Mouse (Mus musculus) heart, embryonic 14.5 days (tissue): Measurements from ENCODE around the gene Stxbp6. TPM values are rescaled to one million over a fixed set of nuclear protein-coding genes. Genes with fewer than 3 reads are reported as not detected.
"Not testable (repeated sequence)": the region's sequence is repeated elsewhere in the genome, so short reads cannot be mapped to it uniquely, and the experiment has no call there.

ENCODE experiments used
- ATAC-seq: fragments of 200-750 bp; cut with Nextera tagmentation; 2 replicates; pipeline ENCODE4 v1.8.0; 2017; ENCODE audit warnings: low read depth, moderate TSS enrichment; ENCODE audit not compliant: insufficient number of reproducible peaks, insufficient read depth, low FRiP score
- H3K27ac ChIP-seq, 2 experiments: fragments of 200-500 bp in 1 of 2; fragments of 300-500 bp in 1 of 2; sonication (generic) in 1 of 2; replicated peaks in 1 of 2; 2 replicates each; pipeline ENCODE4 v1.5.1; 2012 to 2014; ENCODE audit warnings: low read depth in 2 of 2, low read length in 2 of 2, control low read depth in 1 of 2, mild to moderate bottlenecking in 1 of 2, mixed read lengths in 1 of 2; ENCODE audit not compliant: control insufficient read depth in 1 of 2, insufficient read depth in 1 of 2
- H3K27me3 ChIP-seq: fragments of 300-500 bp; sonication (generic); 2 replicates; pipeline ENCODE4 v1.6.1; 2014; ENCODE audit warnings: mild to moderate bottlenecking, low read length, control low read depth; ENCODE audit not compliant: control insufficient read depth, insufficient read depth
- H3K36me3 ChIP-seq: fragments of 300-500 bp; sonication (generic); 2 replicates; pipeline ENCODE4 v1.6.1; 2014; ENCODE audit warnings: mild to moderate bottlenecking, control low read depth, low read length, mixed read lengths; ENCODE audit not compliant: control insufficient read depth, insufficient read depth
- H3K4me1 ChIP-seq, 2 experiments: fragments of 200-500 bp in 1 of 2; fragments of 300-500 bp in 1 of 2; sonication (generic) in 1 of 2; 2 replicates each; pipeline ENCODE4 v1.6.1; 2012 to 2014; ENCODE audit warnings: low read length in 2 of 2, control low read depth in 1 of 2, mixed read lengths in 1 of 2; ENCODE audit not compliant: control insufficient read depth in 2 of 2, insufficient read depth in 2 of 2
- H3K4me2 ChIP-seq: fragments of 300-500 bp; sonication (generic); 2 replicates; pipeline ENCODE4 v1.6.1; 2014; ENCODE audit warnings: mild to moderate bottlenecking, low read length
- H3K4me3 ChIP-seq, 2 experiments: fragments of 200-500 bp in 1 of 2; fragments of 300-500 bp in 1 of 2; sonication (generic) in 1 of 2; 2 replicates each; pipeline ENCODE4 v1.5.1; 2012 to 2014; ENCODE audit warnings: low read length in 2 of 2, mild to moderate bottlenecking in 2 of 2, control low read depth in 1 of 2, low read depth in 1 of 2, moderate library complexity in 1 of 2; ENCODE audit not compliant: control insufficient read depth in 1 of 2, insufficient read depth in 1 of 2
- H3K9ac ChIP-seq: fragments of 300-500 bp; sonication (generic); 2 replicates; pipeline ENCODE4 v1.6.1; 2014; ENCODE audit warnings: mild to moderate bottlenecking, low read length
- H3K9me3 ChIP-seq: fragments of 300-500 bp; sonication (generic); 2 replicates; pipeline ENCODE4 v1.6.1; 2016; ENCODE audit warnings: low read length, control low read depth; ENCODE audit not compliant: control insufficient read depth
- WGBS: fragments of 180-500 bp; shearing (Covaris S2); extraction: QIAGEN DNeasy Blood & Tissue Kit; methylation state at CpG from one replicate; pipeline ENCODE4 v1.1.7; 2014; 5-methylcytosine and 5-hydroxymethylcytosine counted together
- polyA plus RNA-seq: library from polyadenylated mRNA; unstranded; fragments of >200 nt; fragmentation: Nextera tagmentation; extraction: Ambion mirVana; gene quantifications from 2 replicates; pipeline ENCODE4 v1.2.1, GENCODE M21; 2014

The Stxbp6 gene
- 15.5 and 17.9 TPM in 2 replicates for polyA plus RNA-seq

DNA sequence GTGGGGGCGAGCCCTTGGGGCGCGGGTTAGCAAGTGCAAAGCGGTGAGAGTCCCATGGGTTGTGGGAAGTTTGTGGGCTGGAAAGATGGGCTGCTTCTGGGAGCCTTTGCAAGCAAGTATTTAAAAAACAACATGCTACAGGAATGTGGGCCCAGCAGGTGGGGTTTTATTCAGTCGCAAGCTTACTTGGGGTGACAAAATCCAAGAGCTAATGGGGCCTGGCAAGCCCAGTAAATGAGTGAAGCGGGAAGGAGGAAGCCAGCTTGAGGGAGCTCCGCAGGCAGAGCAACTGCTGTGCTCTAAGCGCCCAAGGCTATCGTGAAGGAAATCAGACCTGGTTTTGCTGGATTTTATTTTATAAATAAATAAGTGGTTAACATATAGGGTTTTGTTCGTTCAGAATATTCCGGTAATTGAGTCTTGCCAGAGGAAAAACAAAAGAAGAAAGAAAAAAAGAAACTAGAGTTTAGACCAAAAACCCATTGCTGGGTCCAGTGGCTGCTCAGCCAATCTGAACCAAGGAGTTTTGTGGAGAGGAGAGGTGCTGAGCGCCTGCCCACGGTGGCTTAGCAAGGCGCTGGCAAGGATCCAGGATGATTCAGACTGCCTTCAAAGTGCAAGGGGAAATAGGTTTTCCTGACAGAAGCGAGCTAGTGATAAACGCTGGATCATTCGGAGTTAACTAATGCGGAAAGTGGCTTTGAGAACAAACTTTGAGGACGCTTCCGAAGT lies at the start of gene Stxbp6:
Gene Stxbp6, minus strand, starts transcription at position 99 of the 732 bp plus-strand sequence.
- no peak; the same call in 1 of the 2 replicates for ATAC-seq
- WGBS = under 1% methylated on average over 20 of the region's 20 CpGs
- Histone ChIP-seq H3K4me3 (peak within 1 kb of the TSS; percentile 64 to 88), H3K4me2 (peak within 1 kb of the TSS; percentile 86), H3K9ac (peak within 1 kb of the TSS; percentile 91), H3K36me3 (no peaks in the 10 kb centered on the region), H3K27ac (peak within 1 kb of the TSS; percentile 73 to 90), H3K4me1 (peaks cover 9 to 11% of the 10 kb centered on the region in 2 experiments), H3K27me3 (no peaks in the 10 kb centered on the region), H3K9me3 (no peaks in the 10 kb centered on the region)

DNA sequence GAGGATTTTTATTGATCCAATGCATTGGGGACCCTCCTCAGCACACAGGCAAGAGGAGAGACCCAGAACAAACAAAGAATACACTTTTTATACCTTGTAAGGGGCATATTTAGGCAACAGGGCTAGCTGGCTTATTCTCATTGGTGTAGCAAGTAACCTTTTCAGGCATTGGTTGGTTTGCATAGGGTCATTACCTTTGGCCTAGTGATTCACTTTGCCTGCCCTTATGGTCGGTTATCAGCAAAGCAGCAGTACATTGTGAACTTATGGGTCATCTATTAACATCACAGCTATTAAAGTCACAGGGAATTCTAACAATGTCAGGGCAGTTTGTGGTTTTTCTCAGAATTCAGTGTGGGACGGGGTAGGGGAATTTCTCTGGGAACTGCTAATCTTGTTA lies 28.4 kb upstream of the Stxbp6 start:
- not testable (repeated sequence) for H3K27me3 ChIP-seq, H3K9me3 ChIP-seq, H3K4me3 ChIP-seq, H3K36me3 ChIP-seq, ATAC-seq, H3K4me2 ChIP-seq, H3K27ac ChIP-seq, H3K4me1 ChIP-seq, H3K9ac ChIP-seq
- 57% methylated on average over 2 of the region's 2 CpGs for WGBS

DNA sequence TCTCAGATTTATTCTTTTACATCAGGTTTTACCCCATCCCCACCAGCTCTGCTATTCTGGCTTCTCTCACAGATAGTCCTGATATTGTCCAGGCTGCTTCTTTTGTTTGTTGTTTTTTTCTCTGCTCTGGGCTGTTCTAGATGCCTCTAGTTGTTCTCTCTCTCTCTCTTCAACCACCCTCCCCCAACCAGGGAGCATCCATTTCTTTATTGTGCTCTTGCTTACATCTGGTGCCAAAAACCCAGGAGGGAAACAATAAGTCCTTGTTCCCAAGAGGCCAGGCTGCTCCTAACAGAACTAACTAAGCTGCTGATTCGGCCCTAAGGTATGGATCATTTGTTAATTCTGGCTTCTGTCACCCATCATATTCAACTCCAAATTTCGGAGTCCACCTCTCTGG lies 19.2 kb upstream of the Stxbp6 start:
- Histone ChIP-seq H3K27ac (no peak overlapping the region), H3K4me2 (no peak overlapping the region), H3K36me3 (no peaks in the 10 kb centered on the region), H3K4me3 (no peak overlapping the region), H3K9ac (no peak overlapping the region), H3K9me3 (no peaks in the 10 kb centered on the region), H3K4me1 (no peaks in the 10 kb centered on the region), H3K27me3 (no peaks in the 10 kb centered on the region)
- ATAC-seq = no peak
- 57% methylated on average over 2 of the region's 2 CpGs for WGBS

DNA sequence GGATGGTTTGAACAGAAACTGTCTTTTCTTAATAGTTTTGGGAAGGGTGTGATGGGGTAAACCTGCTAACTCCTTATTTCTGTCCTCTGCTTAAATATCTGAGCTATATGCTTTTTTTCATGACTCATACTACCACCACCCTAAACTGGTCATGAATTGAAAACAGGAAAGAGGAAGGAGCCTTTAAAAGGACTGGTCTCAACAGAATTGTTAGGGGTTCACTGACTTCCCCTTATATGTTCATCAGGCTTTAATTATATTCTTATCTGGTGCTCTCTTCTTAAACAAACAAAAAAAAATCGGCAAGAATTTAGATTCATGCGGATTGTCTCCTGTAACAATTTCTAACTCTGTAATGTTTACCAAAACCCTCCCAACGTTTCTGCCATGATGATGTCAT lies 17.9 kb upstream of the Stxbp6 start:
- Histone ChIP-seq H3K36me3 (no peaks in the 10 kb centered on the region), H3K4me3 (no peak overlapping the region), H3K27ac (no peak overlapping the region), H3K27me3 (no peaks in the 10 kb centered on the region), H3K4me1 (no peaks in the 10 kb centered on the region), H3K9ac (no peak overlapping the region), H3K9me3 (no peaks in the 10 kb centered on the region), H3K4me2 (no peak overlapping the region)
- WGBS = 44% methylated on average over 3 of the region's 3 CpGs
- ATAC-seq = no peak

DNA sequence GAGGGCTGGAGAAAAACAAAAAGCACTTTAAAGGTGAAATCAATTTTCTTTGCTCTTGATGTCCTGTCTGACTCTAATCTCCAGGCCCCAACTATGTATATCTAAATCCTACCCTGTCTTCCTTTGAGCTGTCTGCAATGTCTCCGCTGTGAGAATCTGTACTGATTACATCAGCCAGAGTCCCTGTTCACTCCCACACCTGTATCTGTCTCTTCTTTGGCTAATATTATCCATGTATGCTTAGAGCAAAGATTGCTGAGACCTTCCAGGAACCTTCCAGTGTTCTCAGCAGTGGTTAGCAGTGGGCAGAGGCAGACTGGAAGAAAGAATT lies 8.6 kb upstream of the Stxbp6 start:
- Histone ChIP-seq H3K36me3 (no peaks in the 10 kb centered on the region), H3K4me1 (no peaks in the 10 kb centered on the region), H3K27ac (no peak overlapping the region), H3K27me3 (no peaks in the 10 kb centered on the region), H3K4me2 (no peak overlapping the region), H3K4me3 (no peak overlapping the region), H3K9me3 (no peaks in the 10 kb centered on the region), H3K9ac (no peak overlapping the region)
- WGBS = 42% methylated on average over 1 of the region's 1 CpGs
- no peak for ATAC-seq

DNA sequence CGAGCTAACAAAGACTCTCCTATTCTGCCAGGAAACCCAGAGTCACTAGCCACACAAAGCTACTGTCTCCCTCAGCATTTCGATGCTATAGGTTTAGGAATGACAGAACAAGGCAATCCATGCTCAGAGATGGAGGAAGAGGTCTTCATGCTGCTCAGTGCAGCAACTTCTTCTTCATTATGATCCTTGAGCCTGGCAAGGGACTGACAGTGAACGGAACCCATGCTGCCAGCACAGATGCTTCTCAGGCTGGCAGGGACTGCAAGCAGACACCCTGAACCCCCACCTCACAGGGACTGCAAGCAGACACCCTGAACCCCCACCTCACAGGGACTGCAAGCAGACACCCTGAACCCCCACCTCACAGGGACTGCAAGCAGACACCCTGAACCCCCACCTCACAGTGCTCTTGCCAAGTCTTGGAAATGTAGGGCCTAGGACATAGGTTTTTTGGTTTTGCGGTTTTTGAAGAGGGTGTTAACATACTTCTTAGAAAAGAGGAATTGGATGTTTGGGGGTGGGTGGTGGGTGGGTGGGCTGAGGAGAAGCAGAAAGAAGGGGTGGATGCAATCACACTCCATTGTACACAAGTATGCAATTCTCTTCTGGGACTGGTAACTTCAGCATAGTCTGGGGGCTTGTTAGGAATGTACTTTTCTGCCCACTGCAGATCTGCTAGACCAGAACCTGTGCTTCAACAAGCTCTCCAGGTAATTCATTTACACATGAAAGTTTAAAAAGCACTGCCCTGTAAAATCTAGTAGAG lies 8.1 kb upstream of the Stxbp6 start:
- Histone ChIP-seq H3K4me2 (no peak overlapping the region), H3K4me1 (no peaks in the 10 kb centered on the region), H3K27me3 (no peaks in the 10 kb centered on the region), H3K27ac (no peak overlapping the region), H3K9ac (no peak overlapping the region), H3K9me3 (no peaks in the 10 kb centered on the region), H3K4me3 (no peak overlapping the region), H3K36me3 (no peaks in the 10 kb centered on the region)
- no peak for ATAC-seq
- WGBS = 77% methylated on average over 4 of the region's 4 CpGs

DNA sequence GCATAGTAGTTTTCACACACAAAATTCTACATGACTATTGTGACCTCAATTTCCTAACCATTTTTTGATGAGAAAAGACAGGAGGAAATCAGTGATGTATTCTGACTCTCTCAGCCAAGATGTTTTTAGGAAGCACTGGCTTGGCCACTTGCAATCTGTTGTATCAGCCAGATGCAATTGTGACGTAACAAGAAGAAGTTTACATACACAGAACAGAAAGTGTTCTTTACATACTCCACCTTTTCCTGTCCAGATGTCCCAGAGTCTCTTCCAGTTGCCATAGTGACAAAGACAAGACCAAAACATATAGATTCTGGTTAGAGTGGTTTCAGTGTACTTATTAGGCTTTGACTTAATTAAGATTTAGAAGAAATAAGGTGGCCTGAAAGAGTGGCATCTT lies 7.1 kb upstream of the Stxbp6 start:
- Histone ChIP-seq H3K36me3 (no peaks in the 10 kb centered on the region), H3K27me3 (no peaks in the 10 kb centered on the region), H3K27ac (no peak overlapping the region), H3K9me3 (no peaks in the 10 kb centered on the region), H3K4me3 (no peak overlapping the region), H3K4me2 (no peak overlapping the region), H3K4me1 (no peaks in the 10 kb centered on the region), H3K9ac (no peak overlapping the region)
- WGBS = 55% methylated on average over 1 of the region's 1 CpGs
- ATAC-seq = no peak
